Mouse (Mus musculus) testis, postnatal 10 days (tissue): ENCODE results near the gene Papola.

Source experiments
- DNase-seq: peaks from one replicate; pipeline ENCODE4 v3.0.0; 2021; ENCODE audit warnings: low spot score

Gene Papola

DNA sequence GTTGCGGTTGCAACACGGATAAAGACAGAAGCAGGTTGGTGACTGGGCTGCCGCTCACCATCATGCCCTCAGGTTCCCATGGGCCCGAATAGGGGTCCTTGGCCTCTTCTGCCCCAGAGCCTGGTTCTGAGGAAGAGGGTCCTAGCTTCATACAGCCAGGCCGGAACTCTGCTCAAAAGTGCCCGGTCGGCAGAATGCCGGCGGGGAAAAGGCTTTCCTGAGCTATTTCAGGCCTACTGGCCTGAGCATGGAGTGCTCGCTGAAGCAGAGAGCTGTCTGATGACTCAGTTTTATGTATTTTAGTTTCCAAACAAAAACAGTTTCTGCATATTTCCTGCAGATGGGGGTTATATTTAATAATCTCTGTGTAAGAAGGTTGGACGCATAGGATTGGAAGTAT is 78.9 kb downstream of the Papola start:
- no peak for DNase-seq

DNA sequence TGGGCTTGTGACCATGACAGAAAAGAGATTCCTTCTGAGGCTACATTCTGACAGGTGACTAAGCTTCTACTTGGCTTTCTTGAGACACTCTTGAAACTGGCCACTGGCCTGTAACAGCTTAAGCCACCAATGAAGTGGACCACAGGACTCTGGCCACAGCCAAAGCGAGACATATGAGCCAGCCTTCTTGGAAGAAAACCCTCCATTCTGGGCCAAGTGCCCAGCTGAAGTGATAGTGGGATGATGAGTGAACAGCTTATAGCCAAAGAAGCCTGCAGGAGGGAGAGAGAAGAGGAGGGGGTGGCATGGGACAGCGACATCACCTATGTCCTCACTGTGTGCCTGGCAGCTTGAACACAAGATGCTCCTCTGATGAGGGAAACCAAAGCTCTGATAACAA is 83.2 kb downstream of the Papola start:
- DNase-seq = no peak

DNA sequence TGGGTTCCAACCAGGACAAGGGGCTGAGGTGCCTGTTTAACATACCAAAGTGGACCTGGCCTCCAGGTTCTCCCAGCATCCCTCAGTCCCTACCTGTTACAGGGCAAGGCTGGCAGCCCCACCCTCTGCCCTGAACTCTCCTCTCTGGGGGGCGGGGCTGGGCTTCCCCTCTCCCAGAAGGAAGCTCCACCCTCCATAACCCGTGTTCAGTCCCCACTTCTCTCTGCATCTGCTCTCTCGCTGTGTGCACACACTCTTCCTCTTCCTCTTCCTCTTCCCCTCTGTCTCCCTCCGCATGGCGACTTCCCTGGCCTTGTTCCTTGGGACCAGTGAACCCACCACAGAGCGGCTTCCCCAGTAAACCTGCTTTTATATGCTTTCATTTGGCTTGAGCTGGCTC is 84.7 kb downstream of the Papola start:
- no peak for DNase-seq

DNA sequence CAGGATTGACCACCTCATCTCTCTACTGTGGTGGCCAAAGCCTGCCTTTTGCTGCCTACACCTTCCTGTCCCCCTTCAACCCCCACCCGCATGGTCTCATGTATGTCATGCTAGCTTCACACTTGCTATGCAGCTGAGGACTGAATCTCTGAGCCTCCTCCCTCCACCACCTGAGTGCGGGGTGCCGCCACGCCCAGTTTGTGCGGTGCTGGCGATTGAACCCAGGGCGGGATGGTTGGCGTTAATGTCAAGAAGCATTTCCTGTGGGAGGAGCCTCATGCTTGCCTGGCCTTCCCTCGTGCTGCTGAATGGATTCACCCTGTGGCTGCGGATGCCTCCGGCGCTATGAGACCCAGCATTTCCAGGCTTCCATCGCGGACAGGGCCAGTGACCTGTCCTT is 85.2 kb downstream of the Papola start:
- DNase-seq = no peak

DNA sequence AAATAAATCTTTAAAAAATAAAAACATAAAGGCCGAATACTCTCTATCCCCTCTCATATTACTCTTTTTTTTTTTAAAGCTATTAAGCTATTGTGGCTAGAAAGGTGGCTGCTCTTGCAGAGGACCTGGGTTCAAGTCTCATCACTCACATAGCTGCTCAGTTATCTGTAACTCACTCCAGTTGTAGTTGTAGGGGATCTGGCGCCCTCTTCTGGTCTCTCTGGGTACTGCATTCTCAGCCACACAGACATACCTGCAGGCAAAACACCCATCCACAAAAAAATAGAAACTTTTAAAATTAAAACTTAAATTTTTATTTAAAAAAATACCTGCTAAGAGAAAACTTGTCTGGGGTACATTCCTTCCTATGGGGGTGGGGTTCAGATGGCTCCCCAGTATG is 88.8 kb downstream of the Papola start:
- peak; percentile 66 for DNase-seq

DNA sequence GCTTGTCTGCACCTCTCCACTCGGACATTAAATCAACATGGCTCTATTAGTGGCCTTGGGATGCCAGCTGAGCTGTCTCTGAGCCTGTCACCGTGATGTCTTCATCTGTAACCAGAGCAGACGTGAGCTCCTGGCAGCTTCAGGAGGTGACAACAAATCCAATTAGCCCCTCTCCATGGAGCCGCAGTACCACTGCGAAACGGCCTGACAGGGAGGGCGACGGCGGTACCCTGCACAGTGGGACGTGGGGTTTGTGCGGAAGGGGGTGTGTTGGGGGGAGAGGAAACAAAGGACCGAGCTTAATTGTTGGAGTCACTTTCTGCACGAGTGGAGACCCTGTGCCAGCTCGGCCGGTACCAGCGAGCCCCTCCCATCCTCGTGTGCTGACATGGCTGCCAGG is 90.6 kb downstream of the Papola start:
- DNase-seq = no peak

DNA sequence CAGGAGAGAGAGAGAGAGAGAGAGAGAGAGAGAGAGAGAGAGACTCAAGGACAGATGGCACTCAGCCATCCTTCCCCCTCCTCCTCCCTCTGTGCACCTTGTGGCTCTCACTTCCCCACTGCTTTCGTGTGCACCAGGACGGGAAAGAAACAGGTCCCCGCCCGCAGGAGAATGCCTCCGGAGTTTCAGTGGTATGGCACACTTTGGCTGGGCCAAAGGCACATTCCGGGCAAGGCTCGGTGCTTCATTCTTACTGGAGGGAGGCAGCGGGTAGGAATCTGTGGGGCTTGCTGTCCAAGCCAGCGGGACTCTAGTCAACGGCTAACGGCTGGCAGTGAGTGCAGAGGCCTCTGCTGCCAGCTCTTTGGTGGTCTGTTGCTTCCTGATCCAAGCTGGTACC is 92.0 kb downstream of the Papola start:
- no peak for DNase-seq

DNA sequence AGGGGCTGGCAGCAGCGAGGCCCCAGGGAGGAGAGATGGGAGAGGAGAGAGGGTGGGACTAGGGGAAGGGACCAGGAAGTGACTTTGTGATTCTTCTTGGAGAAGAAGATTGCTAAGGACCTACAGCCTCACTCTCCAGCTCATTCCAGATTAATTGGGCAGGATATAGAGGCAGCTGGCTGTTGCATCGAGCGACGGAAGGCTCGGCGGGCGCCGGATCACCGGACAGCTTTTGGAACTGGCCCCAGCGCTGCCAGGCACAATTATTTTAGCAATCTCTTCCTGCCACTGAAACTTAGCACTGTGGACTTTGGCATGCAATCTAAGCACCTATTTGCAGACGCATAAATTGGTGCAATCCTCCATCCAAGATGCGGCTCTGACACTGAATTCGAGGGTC is 92.4 kb downstream of the Papola start:
- DNase-seq = no peak

DNA sequence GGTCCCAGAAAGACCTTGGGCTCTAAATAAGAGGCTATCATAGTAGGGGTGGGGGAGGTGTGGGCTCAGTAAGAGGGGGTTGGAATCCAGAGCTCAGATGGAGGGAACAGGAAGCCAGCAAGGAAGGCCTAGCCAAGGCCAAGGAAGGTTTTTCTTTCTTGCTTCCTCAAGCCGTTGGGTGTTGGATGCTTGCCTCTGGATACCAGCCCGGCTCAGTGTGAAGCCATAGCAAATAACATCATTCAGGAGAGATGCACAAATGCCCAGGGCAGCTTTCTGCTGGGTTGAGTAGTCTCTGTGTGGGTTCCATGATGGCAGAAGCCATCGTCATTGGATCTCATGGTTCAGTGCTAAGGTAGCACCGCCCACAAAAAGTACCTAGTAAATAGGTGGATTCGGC is 94.3 kb downstream of the Papola start:
- no peak for DNase-seq

DNA sequence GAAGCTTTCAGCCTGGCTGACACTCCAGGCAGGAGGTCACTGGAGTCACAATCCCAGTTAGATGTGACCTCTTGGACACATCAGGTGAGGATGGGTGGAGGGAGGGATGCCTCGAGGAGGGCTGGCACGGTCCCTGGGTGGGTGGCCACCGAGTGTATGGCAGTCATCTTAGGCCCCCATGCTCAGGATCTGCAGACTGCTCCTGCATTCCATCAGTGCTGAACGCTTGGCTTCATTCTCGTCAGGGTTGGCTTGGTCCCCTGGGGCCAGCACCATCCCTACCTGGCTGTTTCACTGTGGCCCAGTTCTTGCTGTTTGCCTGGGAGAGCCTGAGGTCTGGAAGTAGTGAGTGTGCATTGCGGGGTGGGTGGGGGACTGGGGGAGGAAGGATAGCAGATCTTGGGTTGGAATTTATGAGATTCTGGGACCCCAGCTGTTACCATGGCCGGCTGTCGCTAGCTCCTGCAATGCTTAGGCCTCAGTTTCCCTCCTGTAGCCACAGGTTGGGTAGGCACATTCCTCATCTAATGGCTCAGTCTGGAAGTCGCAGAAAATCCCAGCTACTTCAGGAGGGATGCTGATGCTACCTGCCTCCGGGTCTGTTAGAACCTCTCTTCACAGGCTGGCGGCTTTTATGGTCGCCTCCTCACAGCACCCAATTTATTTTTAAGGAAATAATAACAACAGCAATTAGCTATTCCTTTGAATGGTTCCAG is 99.5 kb downstream of the Papola start:
- DNase-seq = no peak

DNA sequence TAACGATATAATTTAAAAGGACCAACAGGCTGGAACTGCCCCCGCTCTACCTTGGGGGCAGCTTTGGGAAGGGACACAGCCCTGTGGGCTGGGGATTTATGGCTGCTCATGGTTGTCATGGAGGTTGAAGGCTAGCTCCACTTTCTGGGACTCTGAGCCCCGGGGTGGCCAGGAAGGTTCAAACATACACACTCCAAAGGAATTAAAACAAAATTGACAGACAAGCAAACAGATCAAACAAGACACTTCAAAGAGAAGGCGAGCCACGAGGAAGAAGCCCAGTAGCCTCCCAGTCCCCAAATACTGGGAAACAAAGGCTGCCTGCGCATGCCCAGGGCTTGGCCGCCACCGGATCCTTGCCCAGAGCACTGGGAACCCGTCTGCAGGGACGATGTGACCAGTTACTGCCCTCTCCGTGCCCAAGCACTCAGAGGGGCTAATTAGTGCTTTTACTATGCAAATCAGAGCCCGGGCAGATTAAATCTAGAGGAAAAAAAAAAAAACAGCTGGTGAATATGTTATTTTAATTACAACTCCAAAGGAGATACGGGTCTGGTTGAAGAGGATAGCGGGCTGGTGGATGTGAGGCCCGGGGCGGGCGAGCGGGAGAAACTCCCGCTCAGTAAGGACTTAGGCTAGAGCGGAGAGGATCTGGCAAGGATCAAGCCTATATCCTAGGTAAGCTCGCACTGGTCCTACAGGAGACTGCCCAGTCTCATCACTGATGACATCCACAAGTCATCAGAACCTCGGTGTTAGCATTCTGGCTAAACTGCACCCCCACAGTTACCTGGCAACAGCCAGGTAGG is 100.2 kb downstream of the Papola start:
- no peak for DNase-seq
